Mouse (Mus musculus) layer of hippocampus, adult 9-11 months (tissue): Measurements from ENCODE around the gene Tbrg1.

ENCODE experiments used
- DNase-seq: peaks from one replicate; pipeline ENCODE4 v3.0.0; 2022

The Tbrg1 gene

DNA sequence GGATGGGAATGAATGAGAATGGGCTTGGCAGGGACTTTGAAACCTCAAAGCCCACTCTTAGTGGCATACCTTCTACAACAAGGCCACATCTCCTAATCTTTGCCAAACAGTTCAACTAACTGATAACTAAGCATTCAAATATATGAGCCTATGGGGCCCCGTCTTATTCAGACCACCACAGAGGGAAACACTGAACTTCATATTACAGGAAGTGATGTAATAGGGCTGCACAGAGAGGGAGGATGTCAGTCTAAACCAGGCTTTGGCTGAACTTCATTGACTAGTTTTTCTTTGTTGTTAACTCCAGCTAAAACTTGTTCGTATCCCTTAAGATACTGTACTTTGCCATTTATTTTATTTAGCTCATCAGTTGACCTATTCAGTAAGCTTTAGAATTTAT is 27.2 kb downstream of the Tbrg1 start:
- no peak for DNase-seq

DNA sequence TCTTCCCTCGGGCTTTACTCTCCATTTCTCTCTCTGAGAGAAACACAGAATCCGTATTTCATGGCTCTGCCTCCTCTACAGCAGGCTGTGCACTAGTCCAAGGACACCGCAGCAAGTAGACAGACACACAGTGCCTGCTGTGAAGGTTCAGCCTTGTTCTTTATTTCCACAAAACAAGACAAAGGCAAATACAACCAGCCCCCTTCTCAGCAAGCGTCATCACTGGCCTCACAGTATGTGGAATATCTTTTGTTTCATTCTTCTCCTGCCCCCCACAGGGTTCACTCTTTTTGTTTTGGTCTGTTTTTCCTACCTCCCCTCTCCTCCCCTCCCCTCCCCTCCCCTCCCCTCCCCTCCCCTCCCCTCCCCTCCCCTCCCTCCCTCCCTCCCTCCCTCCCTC is 28.5 kb downstream of the Tbrg1 start:
- DNase-seq, result no peak

DNA sequence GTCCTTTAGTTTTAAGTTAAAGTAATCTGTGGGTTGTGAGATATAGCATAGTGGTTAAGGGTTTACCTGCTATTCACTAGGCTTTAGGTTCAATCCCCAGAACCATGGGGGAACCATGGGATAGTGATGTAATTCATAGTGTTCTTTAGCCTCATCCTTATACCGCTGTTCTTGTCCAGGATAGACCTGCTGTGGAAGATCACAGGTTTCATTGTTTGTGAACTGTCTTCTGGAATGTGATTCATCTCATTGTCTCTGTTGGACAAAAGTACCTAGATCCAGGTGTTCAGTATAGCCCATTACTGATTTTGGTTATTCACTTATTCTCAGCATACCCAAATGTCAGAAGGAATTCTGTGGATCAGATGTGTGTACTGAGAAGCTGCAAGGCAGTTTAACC is 29.8 kb downstream of the Tbrg1 start:
- DNase-seq, result no peak

DNA sequence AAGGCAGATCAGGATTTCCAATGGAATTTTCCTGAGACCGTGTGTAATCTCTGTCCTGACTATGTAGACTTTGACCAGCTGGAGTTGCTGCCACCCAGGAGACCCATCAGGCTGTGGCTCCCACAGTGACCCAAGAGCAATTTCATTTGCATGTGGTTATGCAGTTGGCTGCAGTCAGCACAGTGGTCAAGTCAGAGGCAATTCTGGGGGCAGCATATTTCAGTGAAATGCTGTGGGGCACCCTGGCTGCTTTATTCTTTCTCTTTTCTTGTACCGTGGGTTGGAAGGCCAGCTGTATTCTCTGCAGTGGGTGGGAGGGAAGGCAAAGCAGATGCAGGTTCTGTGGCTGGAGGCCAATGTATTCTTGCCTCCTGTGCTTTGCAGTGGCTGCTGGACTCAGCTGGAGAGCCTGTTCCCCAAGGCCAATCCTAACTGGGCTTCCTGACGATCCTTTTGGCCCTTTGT is 31.0 kb downstream of the Tbrg1 start:
- DNase-seq, result peak; percentile 42

DNA sequence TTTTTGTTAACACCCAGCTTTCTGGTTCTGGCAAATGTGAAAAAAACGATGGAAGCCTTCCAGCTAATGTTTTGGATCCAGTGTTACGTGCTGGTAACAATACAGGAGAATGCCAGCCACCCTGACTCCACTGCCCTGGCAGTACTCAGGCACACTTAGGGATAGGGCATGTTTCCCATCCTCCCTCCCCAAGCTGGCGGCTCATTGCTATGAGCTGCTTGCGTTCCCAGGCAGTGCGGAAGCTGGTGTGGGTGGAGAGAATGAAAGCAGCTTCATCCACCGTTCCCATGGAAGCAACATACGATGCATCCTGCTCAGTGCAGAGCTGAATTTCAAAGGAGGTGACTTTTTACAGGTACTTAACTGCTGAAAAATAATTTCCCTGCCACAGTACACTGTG is 31.5 kb downstream of the Tbrg1 start:
- peak; percentile 91 for DNase-seq

DNA sequence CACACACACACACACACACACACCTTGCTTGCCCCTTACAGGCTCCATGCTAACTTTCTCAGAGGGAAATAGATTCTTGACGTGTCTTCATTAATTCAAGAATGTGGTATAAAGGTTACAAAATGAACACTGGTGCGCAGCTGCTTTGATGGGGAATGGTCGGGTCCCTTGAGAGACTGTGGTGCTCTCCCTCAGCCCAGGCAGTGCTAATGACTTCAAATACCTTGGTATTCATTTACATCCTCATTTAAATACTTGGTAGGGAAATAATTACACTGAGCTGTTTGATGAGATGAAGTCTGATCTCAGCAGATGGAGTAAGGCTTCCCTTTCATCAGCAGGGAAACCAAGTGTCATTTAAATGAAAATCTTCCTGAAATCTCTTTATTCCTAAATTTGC is 32.0 kb downstream of the Tbrg1 start:
- DNase-seq, result no peak

DNA sequence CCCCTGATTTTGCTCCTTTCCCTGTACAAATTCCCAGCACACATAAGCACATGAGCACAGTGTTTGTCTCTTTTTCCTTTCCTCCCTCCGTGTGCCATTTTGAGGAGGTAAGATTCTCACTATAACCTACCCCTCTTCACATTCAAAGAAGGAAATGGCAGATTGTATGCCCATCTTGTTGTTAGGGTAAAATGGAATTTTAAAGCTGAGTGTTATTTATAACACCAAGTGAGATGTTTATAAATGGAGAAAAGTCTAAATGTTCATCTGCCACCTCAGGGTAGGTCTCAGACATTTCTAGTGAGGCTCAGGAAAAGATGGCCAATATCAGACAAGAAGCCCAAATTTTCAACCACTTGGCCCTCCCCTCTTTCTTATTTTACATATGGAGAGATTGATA is 32.6 kb downstream of the Tbrg1 start:
- no peak for DNase-seq

DNA sequence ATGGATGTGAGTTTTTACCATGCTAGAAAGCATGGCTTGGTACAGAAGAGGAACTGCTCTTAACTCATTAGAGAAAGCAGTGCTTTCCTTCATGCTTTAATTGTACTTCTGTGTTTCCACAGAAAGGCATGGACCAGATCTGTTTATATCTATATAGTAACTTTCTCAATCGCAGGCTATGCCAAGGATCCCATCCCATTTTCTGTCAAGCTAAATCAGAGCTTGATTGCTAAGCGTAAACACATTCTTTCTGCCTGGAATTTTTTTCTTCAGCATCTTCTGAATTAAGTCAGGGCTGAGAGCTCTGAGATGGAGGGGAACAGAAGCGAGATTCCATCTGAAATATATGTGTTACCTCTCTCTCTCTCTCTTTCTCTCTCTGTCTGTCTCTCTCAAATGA is 33.1 kb downstream of the Tbrg1 start:
- no peak for DNase-seq

DNA sequence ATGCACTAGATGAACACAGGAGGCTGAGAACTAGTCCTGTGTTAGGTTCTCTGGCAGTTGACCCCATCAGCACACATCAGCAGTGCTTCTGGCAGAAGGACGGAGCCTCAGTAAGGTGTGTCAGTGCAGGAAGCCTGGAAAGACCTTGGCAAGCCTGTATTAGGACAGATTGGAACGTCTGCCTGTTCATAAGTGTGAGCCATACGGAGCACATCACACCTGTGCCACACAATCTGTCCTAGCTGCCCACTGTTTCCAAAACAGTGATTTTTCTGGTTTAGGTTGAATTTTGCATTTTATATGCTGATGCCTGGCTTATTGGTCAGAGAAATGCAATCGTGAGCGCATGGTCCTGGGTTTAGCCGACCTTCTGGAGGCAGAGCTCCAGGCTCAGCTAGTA is 35.8 kb downstream of the Tbrg1 start:
- DNase-seq, result peak; percentile 47

DNA sequence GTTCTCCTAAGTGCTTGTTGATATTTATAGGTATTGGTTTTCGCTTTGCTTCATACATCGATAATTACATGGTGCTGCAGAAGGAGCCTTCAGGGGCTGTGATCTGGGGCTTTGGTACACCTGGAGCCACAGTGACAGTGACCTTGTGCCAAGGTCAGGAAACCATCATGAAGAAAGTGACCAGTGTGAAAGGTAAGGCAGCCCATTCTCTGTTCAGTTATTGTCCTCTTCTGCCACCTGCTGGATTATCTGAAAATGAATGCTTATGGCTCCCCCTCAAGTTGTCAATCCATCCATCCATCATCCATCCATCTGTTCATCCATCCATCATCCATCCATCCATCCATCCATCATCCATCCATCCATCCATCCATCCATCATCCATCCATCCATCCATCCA is 40.3 kb downstream of the Tbrg1 start:
- DNase-seq, result no peak

DNA sequence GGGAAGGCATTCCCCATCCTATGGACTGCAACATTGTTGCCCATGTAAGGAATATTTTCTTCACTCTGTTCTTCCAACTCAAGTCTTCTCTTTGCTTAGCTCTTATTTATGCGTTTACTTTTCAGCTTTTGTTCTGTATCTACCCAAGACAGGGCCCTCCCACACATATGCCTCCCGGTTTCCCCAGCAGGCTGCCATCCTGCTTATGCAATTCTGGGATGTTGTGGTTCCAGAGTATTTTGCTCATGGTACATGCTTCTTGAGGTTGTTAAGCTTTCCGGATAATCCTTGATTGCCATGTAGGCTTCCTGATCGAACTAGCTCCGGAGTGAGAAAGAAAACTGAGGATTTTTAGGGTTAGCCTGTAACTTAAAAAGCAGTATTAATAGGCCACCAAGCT is 41.9 kb downstream of the Tbrg1 start:
- DNase-seq, result peak; percentile 34

DNA sequence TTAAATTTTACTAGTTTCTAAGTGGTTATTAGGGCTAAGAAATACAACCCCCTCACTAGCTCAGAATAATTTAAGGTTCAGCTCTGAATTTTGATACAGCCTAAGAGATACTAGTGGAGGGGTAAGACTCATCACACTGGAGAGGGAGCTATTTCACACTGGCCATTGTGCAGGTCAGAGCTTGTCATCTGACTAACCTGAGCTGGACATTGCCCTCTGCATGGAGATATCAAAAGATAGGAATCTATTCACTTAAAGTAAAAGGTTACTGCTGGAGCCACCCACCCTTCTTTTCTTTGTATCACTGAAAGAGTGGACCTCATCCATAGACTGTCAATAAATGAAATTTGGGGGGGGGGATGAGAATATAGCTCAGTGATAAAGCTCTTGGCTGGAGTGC is 42.8 kb downstream of the Tbrg1 start:
- no peak for DNase-seq

DNA sequence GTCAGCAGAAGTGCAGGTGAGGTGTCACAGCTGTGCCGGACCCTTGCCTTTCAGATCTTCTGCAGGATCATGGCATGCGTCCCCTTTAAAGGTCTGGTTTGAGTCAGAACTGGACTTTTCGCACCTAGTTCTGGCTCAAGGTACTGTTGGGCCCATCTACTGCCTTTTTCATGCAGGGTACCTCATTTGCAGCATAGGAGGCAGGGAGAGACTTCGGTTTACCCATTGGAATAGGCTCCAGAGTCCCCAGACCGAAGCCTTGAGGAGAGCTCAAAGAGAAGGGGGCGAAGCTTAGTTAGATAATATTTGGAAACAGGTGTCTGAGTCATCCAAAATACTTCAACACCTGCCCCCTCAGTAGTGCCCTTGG is 43.2 kb downstream of the Tbrg1 start:
- DNase-seq, result no peak

DNA sequence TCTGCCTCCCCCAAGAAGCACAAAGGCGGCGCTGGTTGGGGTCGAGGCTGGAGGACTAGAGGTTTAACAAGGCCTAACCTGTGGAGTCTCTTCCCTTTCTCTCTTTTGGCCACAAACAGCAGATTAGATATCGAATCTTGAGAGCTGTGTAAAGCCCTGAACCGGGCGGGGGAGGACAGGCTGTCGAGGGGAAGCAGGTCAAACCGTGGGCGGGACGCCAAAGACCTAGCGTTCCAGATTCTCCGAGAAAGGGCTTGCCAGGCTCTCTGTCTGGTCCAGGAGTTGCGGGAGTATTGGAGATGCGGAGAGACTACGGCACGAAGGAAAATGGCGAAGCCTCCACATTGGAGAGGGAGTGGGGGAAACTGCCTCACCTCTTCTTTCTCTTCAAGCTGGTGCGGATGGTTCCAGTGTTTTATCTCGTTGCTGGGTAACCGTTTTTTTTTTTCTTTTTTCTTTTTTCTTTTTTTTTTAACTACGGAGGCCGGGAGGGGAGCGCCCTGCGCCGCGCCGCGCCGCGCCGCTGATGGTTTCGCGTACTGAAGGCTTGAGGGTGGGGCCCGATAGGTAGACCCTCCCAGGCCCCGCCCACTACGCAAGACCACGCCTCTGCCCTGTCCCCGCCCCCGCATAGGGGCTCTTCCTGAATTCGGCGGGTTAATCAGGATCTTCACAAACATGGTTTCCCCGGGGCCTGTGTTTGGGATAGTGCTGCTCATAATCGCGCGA is 43.8 kb downstream of the Tbrg1 start, which contains the start of gene Spa17:
Spa17 (minus strand) TSS at position 541 of the 729 bp plus-strand sequence.
- peak; percentile 92 for DNase-seq

DNA sequence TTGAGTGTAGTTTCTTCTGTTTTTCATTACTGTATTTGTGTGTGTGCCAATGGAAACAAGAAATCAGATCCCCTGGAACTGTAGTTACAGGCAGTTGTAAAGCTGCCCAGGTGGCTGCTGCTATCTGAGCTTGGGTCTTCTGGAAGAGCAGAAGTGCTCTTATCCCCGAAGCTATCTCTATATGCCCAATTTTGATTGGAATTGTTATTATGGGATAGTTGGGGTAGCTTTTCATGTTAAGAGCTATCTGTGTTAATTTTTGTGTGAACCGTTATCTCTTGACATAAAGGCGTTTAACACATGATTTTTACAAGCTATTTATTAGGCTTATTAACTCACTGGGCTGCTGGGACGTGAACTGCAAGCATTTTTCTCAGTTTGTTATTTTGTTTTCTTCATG is 47.6 kb downstream of the Tbrg1 start:
- no peak for DNase-seq

DNA sequence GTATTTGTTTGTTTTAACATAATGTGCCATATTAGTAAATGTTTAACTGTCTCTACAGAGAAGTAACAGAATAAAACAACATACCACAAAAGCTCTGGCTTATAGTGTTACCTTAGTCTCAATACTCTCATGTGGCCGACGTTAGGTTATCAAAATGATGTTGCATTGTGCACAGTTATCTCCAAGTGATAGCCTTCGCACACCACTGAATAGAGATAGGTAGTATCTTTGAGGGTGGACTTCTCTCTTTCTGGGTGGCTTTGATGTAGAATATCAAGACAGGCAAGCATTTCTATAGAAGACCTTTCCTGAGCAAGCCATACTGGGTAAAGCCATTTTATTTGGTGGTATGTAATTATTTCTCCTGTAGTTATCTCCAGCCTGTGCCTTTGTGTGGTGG is 52.0 kb downstream of the Tbrg1 start:
- DNase-seq, result no peak

DNA sequence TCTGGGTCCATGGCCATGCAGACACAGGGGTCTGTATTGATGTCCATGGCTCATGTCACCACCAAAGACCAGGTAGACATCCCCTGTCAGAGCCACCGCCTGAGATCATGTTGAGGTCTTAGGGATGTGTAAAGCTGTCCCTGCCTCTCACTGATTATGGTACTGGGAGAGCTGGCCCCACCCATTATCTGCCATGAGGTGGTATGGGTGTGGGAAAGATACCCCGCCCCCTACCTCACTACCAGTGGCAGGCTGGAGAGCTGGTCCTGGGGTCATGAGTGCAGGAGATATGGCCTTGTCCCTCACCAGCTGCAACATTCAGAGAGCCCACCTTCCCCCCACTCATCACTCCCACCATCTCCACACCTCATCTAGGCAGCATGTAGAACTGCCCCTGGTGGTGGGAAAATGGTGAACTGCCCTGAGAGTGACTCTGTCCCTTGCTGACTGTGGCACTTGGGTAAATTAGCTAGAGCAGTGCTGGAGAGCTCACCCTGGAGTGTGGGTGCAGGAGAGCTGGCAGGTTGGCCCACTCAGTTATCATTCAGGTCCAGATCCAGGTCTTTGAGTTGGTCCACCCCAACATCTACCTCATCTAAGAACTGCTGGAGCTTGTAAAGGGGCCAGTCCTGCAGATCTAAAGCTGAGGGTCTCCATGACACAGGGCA is 56.4 kb downstream of the Tbrg1 start:
- no peak for DNase-seq
